Mouse (Mus musculus): ENCODE measurements at regions not wholly inside any gene's neighbourhood (a gene's known extent, or its start where the extent isn't known, plus 50 kb on each side); places are given as distances from the start of the nearest gene placed in this dataset.

DNA sequence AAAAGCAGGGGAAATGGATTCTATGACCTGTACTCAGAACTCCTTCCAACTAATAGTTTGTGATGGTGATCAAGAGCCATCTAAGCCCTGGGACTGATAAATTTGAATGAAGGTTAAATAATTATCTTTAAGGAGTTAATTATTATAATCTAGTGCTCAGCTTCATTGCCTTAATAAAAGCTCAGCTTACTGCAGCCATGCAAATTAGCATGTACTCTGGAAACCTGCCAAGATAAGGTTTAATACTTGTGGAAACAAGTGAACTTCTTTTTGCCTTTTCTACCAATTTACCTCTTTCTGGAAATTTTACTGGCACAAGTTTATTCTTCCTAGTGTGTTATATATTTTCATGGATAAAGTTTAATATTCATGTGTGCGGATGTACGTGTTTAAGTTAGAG is 1448.2 kb upstream of the Cntnap5a start:
- Histone ChIP-seq H3K9me3 (ENCODE audit: control insufficient read depth, low read length) (no peaks in the 10 kb centered on the region), H3K27ac (replicated peaks; ENCODE audit: low read depth, low read length) (no peak overlapping the region), H3K9ac (ENCODE audit: low read depth, low read length) (no peak overlapping the region), H3K27me3 (replicated peaks; ENCODE audit: control insufficient read depth, insufficient read depth, low read length) (no peaks in the 10 kb centered on the region), H3K36me3 (ENCODE audit: control insufficient read depth, insufficient read depth, low read length) (no peaks in the 10 kb centered on the region), H3K4me1 (ENCODE audit: control insufficient read depth, insufficient read depth, low read length) (no peaks in the 10 kb centered on the region), H3K4me2 (ENCODE audit: low read depth, low read length) (no peak overlapping the region), H3K4me3 (ENCODE audit: low read depth, low read length) (no peak overlapping the region)
- 96% methylated on average over 2 of the region's 2 CpGs for WGBS
- no peak for ATAC-seq (ENCODE audit: low read depth)
- peak; percentile 5 for DNase-seq (ENCODE audit: low spot score)

Measured in embryonic facial prominence, embryonic 14.5 days (tissue).